ENCODE assay signal across 8 mouse cellular contexts in the genomic region with DNA sequence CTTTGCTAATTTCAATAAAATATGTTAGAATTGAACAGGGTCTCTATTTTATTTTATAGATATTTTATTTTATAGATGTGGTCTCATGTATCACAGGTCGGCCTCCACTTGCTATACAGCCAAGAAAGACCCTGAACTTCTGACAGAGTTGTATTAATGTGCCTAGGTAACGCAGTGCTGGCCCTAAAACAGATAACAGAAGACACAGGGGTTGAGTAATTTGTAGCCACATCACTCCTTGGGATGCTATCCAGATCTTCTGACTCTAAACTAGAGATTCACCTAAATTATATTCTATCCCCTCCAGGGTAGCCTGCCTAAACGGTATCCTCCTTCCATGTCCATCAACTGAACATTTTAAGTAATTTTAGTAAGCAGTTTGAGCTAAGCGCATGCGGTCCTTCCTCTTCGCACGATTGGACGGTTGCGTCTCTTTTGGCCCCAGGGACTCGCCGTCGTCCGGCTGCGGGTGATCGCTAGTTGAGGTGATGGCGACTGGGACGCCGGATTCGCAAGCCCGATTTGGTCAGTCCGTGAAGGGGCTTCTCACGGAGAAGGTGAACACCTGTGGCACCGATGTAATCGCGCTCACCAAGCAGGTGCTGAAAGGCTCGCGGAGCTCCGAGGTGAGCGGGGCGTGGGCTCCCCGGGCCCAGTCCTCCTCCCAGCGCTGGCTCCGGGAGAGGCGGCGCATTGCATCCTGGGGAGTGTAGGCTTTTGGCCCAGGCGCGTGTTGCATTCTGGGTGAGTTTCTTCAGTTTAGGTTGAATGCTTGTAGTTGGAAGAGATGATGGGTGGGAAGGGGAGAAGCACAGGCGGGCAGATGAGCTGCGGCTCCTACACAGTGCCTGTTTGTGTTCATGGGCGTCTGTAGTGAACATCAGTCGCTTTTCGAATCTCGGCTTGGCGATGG. TPM values are rescaled to one million over a fixed set of nuclear protein-coding genes. Genes with fewer than 3 reads are reported as not detected.
DNase-seq lines count a peak whose midpoint lies in the region; ATAC-seq lines count a peak whose summit lies in the region.

Gene Borcs7, plus strand, starts transcription at position 447 of the 913 bp plus-strand sequence.

- H3K27ac ChIP-seq in hindbrain, embryonic 12.5 days, result peak within 1 kb of the TSS; percentile 60

- peak within 1 kb of the TSS; percentile 64 for H3K9ac ChIP-seq in hindbrain, embryonic 12.5 days

- H3K36me3 ChIP-seq in hindbrain, embryonic 12.5 days, result no peaks in the 10 kb centered on the region

- 2% methylated on average over 44 of the region's 44 CpGs for WGBS in hindbrain, embryonic 12.5 days

- peak; percentile 88 for DNase-seq in Muller cell, postnatal 12 days (ENCODE audit: inconsistent ontology term)
- DNase-seq in cerebellum, adult 9-11 months, result peak; percentile 90
- DNase-seq in frontal cortex, postnatal 10 days (ENCODE audit: low spot score in 2 of 2), result peak; percentile 69 to 85
- DNase-seq in layer of hippocampus, postnatal 14 days (ENCODE audit: low spot score in 2 of 2), result peak; percentile 88 to 92
- DNase-seq in lung, postnatal 14 days, result peak; percentile 84
- peak; percentile 73 for DNase-seq in retina, adult 2 months (ENCODE audit: low read depth, low spot score)
- peak; percentile 85 to 86 for DNase-seq in thymus, postnatal 36 days

- H3K9me3 ChIP-seq in hindbrain, embryonic 12.5 days (replicated peaks), result no peaks in the 10 kb centered on the region

- no peaks in the 10 kb centered on the region for H3K27me3 ChIP-seq in hindbrain, embryonic 12.5 days

- ATAC-seq in hindbrain, embryonic 12.5 days (ENCODE audit: low FRiP score), result peak; percentile 94

- H3K4me1 ChIP-seq in hindbrain, embryonic 12.5 days, result peaks cover 10% of the 10 kb centered on the region

- H3K4me3 ChIP-seq in hindbrain, embryonic 12.5 days, result peak within 1 kb of the TSS; percentile 49

- peak within 1 kb of the TSS; percentile 55 for H3K4me2 ChIP-seq in hindbrain, embryonic 12.5 days (replicated peaks)

RNA-seq across cellular contexts. Expression of gene Borcs7, which starts in this region (rescaled TPM):
- 14.6 and 17.5 TPM in 2 replicates for polyA plus RNA-seq in hindbrain, embryonic 12.5 days (2016; fragmentation: Nextera tagmentation; extraction: Ambion mirVana)
- 10 to 100 TPM; 18.7 to 21.2 TPM for total RNA-seq in layer of hippocampus, postnatal 14 days (2021)

Comparison
In these comparisons a context has a peak if more than half of its experiments do, and no peak if none do; other contexts are left out.
1. Peak in every context shown above with its lines: DNase-seq, ATAC-seq, H3K4me3 ChIP-seq and H3K27ac ChIP-seq.